Mouse (Mus musculus) inflammation-experienced regulatory T-cells, adult 16 weeks (primary cell): ENCODE results near the gene 1810009A15Rik. TPM values are rescaled to one million over a fixed set of nuclear protein-coding genes. Genes with fewer than 3 reads are reported as not detected.

Experiments used
- polyA plus RNA-seq: library from polyadenylated mRNA; unstranded; fragments of 100-300 nt; shearing (Covaris generic); gene quantifications from one replicate; pipeline ENCODE4 v1.2.1, GENCODE M21; 2017

Gene 1810009A15Rik
- polyA plus RNA-seq: 74.5 TPM

DNA sequence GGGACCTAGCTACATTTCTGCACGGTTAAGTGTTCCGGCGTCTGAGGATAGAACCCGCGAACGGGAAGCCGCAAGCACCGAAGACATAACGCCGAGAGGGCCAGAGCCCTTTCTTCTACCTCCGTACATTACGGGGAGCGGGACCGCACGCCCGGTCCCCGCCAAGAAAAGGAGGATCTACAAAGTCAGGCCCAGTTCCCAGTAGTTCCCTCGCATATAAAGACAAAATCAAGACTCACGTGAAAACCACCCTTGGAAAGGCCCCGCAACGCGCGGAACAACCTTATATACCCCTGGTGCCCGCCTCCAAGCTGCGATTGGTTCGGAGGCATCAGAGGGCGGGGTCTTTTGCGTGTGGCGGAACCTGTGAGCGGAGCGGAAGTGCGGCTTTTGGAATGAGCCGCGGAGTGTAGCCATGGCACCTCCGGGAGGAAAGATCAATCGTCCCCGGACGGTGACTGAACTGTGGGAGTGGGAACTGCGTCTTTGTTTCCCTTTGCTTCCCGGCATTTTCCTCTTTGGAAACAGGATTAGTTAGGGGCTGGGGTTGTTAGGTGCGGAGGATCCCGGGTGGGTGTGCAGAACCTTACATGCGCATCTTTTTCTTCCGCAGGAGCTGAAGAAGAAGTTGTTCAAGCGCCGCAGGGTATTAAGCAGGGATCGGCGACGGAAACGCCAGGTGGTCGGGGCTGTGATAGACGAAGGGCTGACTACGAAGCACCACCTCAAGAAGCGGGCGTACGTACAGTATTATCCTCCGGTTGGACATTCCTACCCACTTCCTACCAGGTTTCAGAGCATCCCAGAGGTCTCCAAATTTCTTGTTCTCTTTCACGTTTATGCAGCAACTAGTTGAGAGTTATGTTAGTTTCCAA is at the start of gene 1810009A15Rik, which contains the start of gene Gm49416:
Gene 1810009A15Rik, plus strand, starts transcription at position 343 of the 875 bp plus-strand sequence.
Gene Gm49416, plus strand, starts transcription at position 416 of the 875 bp plus-strand sequence.

DNA sequence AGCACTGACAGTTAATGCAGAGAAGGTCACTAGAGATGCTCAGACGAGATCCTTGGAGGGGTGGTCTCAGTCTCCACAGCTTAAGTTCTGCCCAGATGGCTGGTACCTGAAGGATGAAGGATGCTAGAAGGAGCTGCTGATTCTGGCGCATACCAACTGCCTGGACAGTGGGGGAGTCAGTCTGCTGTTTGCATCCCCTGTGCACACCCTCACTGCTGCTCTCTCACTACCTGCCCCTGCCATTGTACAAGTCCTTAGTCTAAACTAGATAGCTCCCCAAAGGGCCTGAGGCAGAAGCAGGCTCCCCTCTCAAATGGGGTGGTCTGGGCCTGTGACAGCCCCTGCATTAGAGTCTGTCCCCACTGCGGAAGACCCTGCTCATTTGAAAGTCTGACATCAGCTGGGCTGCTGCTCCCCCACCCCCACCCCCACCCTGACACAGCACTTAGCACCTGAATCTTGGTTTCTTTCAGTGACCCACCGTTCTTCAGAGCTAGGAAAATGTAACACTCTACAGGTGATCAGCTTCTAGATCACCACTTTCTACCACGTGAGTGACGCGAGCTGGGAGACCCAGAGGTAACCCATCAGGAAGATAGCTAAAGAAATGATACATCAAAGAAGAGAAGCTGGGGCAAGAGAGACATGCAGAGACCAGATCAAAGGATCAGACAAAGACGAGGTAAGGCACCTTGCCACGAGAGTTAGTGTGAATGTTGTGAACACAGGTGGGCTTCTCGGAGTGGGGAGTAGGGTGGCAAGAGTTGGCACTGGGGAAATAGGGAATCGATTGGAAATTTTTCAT is 49.3 kb upstream of the 1810009A15Rik start, which contains the start of gene Gng3:
Gene Gng3, minus strand, starts transcription at position 92 of the 805 bp plus-strand sequence.

DNA sequence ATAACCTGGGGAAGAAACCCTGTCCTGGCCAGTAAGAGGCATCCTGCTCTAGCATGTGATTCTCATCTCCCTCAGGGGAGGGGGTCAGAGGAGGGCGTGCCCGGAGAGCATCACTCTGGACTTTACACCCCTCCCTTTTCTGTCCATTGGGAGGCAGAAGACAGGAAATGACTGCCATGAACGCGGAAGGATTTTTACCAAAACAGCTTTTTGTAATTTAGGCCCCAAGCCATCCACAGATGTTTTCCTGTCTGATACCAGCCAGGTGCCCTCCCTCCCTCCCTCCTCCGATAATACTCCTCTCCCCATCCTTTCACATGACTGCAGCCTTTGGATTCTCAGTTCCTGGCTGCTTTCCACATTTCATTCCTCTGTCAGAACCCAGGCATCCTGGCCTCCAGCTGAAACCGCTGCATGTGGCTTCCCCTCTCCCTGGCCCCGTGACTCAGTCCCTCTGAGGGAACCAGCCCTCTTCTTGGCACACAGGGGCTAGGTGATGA is 38.2 kb upstream of the 1810009A15Rik start, which contains the start of gene Lrrn4cl:
Gene Lrrn4cl, plus strand, starts transcription at position 367 of the 500 bp plus-strand sequence.

DNA sequence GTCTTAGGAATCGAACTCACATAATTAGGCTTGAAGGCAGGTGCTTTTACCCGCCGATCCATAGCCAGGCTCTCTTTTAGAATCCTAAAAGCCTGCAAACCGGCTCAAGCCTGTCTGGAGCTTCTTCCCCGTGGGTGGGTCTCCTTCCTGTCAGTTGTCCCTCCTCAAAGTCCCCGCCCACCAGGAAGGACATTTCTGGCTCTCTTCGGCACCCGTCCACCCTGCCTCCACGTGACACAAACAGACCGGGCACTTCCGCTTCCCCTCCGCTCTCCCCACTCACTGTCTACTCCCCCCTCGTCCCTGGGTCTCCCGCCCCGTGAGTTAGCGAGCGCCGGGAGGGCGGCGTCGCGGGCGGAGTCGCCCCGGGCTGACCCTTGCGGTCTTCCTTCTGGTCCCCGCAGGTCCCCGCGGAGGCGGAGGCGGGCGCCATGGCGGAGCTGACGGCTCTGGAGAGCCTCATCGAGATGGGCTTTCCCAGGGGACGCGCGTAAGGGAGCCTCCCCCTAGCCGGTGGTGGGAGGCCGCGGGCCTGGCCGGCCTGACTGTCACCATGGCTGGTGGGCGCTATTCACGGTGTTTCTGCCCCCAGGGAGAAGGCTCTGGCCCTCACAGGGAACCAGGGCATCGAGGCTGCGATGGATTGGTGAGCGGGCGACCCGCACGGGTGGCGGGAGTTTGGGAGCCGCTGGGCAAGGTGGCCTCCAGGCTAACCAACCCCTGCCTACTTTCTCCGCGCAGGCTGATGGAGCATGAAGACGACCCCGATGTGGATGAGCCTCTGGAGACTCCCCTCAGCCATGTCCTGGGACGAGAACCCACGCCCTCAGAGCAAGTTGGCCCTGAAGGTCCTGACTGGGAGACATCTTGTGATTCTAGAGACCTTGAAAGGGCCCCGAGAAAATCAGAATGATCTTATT is 17.1 kb upstream of the 1810009A15Rik start, which contains the start of gene Ubxn1:
Gene Ubxn1, plus strand, starts transcription at position 230 of the 920 bp plus-strand sequence.

DNA sequence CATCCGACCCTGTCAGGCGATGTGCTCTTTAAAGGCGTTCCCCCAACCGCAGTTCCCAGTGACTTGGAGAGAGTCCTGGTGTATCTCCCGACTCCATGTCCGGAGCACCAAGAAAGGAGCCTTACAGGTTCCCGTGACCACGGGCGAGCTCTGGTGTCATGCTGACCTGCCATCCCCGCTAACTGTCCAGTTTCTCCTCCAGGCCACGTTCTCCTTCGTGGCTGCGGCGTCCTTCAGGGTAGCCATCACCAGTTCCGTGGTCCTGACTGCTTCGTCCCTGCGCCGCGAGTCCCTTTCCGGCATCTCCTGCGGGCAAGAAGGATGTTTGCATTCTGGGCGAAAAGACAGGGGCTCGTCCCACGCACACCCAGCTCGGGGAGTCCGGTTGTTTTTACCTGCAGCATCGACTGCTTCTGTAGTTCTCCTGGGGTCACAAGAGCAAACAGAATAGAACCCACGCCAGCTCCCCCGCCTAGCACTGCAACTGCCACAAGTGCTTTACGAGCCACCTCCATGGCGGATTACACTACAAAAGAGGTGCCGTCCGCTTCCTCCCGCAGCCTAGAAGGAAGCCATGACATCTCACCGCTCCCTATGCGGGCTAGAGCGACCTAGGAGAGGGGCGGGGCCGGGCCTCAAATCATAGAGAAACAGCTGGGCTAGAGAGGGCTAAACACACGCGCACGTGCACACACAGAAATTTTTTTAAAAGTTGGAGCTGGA is 8.2 kb upstream of the 1810009A15Rik start, which contains the start of gene Uqcc3:
Gene Uqcc3, minus strand, starts transcription at position 613 of the 723 bp plus-strand sequence.

DNA sequence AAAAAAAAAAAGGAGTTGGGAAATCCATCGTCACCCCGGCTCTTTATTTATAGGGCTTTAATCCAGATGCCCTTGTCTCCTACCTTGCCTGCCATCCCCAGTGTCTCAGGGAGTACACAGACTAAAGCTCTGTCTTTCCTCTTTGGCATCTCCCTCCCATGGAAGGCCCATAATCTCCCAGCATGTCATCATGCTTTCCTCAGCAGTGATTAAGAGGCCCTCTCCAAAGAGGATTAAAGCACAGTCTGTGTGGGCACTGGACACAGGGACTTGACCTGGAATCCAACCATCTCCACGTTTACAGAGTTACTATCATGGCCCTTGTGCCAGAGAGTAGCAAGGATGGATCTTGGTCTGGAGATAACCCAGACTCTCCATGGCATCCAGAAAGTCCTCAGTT is 5.0 kb upstream of the 1810009A15Rik start, which contains the start of the genes Lbhd1 and Gm49403:
Gene Lbhd1, plus strand, starts transcription at position 117 of the 400 bp plus-strand sequence.
Gene Gm49403, plus strand, starts transcription at position 315 of the 400 bp plus-strand sequence.

DNA sequence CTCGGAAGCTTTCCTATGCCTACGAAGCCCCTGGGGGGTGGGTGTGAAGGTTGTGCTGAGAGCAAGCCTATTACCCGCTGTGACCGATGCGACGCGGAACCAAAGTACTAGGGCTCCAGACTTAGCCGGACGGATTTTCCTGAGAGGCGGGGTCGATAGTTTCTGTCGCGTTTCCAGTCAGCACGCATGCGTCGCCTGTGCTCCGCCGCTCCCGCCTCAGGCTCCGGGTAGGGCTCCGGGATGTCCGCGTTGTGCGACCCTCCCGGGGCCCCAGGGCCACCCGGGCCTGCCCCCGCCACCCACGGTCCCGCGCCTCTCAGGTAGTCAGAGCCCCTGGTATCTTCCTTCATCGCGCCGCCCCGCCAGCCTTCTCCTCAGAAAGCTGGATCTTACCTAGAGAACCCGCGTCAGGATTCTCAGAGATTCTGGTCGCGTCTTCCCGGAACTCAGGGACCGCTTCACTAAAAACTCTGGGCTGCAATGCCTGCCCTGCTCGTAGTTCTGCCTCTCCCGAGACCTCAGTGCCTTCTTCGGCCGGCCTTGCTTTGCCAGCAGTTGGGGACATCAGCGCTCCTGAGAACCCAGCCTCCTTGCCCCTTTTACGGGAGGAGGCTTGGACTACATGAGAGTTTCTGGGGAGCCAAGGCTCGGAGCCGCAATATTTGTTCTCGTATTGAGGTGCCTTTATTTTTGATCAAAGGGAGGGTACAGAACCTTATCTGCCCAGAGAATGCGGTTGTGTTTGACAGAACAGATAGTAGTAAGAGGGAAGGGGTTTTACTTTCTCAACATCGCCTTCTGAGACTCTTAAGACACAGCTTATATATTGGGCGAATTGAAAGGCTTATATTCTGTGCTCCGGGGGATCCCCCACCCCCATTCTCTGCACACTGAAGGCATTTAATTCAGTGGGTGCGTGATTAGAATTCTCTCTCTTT is 4.4 kb downstream of the 1810009A15Rik start, which contains the start of gene Ints5:
Gene Ints5, plus strand, starts transcription at position 177 of the 938 bp plus-strand sequence.

DNA sequence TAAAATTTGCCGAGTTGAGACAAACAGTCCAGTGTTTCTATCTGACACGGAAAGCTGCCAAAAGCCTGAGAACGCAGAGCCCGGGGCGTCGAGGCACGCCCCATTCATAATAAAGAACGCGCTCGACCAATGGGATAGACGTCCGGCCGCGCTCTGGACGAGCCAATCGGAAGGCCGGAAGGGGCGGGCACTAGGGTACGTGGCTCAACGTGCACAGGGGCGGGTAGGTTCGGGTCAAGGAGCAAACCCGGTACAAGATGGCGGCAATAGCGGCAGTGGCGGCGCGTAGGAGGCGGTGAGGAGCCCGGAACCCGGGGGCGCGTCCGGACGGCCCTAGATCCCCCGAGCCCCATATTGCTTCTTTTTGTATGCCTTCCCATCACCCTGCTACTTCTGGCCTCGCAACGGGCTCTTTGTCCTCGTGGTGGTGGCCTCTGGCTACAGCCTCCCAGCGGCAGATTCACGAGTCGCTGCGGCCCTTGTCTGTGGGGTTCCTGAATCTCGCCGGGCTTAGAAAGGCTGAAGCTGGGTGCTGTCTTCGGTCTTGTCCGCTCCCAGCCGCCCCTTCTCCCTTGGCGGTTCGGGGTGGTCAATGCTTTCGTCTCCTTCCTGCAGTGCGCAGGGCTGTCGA is 9.3 kb downstream of the 1810009A15Rik start, which contains the start of gene Ganab:
Gene Ganab, plus strand, starts transcription at position 207 of the 631 bp plus-strand sequence.

DNA sequence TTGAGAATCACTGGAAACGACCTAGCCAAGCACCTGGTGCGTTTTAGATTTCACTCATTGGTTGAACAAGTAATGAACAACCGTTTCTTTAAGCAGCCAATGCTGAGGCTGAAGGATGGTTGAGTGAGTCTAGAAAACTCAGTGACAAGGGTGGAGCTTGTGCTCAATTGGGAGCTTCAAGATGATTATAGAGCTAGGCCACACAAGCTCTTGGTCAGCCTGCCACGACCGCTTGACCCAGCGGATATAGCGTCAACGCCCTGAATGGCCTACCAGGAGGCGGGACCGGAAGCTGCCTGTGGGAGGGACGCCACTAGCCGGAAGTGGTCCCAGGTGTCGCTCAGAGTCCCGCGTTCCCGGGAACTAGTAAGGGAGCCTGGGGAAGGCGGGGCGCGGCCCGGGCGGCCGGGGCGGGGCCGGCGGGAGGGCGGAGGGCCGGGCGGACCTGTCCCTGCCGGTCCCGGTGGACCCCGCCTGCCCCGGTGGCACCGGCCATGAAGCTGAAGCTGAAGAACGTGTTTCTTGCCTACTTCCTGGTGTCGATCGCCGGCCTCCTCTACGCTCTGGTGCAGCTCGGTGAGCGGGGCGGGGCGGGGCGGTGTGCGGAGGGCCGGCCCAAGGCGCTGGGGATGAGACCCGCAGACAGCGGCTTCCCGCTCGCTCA is 31.6 kb downstream of the 1810009A15Rik start, which contains the start of gene B3gat3:
Gene B3gat3, plus strand, starts transcription at position 302 of the 664 bp plus-strand sequence.

DNA sequence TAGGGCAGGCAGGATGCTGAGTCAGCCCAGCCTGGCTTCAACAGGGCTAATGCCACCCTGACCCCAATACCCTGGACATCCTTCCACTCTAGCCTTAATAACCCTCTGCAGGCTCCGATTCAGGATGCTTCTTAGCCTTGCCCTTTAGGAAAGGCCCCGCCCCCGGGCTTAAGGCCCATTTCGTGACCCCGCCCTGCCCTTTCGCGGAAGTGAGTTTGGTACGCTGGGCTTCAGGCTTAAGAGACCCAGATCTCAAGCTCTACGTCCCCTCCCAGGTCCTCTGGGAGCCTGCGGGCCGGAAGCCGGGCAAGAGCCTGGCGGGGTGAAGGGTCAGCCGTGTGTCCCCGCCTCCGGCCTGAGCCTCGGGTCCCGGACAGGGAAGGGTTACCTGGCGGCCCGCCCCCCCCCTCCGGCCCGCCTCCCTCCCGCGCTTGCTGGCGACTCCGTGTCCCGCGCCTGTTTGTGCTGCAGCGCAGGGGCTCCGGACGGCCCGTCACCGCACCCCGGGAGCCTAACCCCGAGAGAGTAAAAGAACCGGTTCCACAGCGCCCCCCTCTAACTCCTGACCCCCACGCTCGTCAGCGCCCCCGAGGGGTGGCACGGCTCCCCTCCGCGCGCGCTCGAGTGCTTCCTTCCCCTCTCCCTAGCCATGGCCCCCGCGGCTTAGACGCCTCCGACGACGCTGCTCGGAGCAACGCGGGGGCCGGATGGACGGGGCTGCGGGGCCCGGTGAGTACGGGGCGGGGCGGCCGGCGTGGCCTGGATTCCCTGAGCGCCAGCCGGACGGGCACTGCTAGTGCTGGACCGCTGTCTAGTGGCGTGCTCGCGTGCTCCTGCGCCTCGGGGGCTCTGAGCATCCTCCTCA is 40.8 kb downstream of the 1810009A15Rik start, which contains the start of the genes Rom1 and Eml3:
Gene Rom1, minus strand, starts transcription at position 133 of the 865 bp plus-strand sequence.
Gene Eml3, plus strand, starts transcription at position 329 of the 865 bp plus-strand sequence.

Other genes with a start within 250 kb of the 1810009A15Rik start
- not detected for gene Chrm1, start 225.1 kb upstream of the 1810009A15Rik start, polyA plus RNA-seq
- gene Slc3a2, start 165.5 kb upstream of the 1810009A15Rik start, polyA plus RNA-seq: 132 TPM
- 88.5 TPM for gene Wdr74, start 153.0 kb upstream of the 1810009A15Rik start, polyA plus RNA-seq
- gene 1700092M07Rik, start 148.1 kb upstream of the 1810009A15Rik start, polyA plus RNA-seq: 1.1 TPM
- 189 TPM for gene Stx5a, start 147.4 kb upstream of the 1810009A15Rik start, polyA plus RNA-seq
- 324 TPM for gene Nxf1, start 131.8 kb upstream of the 1810009A15Rik start, polyA plus RNA-seq
- gene Tmem223, start 117.9 kb upstream of the 1810009A15Rik start, polyA plus RNA-seq: 107 TPM
- gene Tmem179b, start 114.4 kb upstream of the 1810009A15Rik start, polyA plus RNA-seq: 167 TPM
- 6.1 TPM for gene Taf6l, start 102.4 kb upstream of the 1810009A15Rik start, polyA plus RNA-seq
- gene Polr2g, start 90.3 kb upstream of the 1810009A15Rik start, polyA plus RNA-seq: 172 TPM
- 4.3 TPM for gene Zbtb3, start 86.3 kb upstream of the 1810009A15Rik start, polyA plus RNA-seq
- gene Ttc9c, start 69.5 kb upstream of the 1810009A15Rik start, polyA plus RNA-seq: 57.9 TPM
- gene Hnrnpul2, start 68.8 kb upstream of the 1810009A15Rik start, polyA plus RNA-seq: 5.4 TPM
- not detected for gene AC129217.1, start 59.1 kb upstream of the 1810009A15Rik start, polyA plus RNA-seq
- 112 TPM for gene Bscl2, start 51.4 kb upstream of the 1810009A15Rik start, polyA plus RNA-seq
- 0.45 TPM for gene Gng3, start 49.7 kb upstream of the 1810009A15Rik start, polyA plus RNA-seq
- gene Lrrn4cl, start 38.1 kb upstream of the 1810009A15Rik start, polyA plus RNA-seq: not detected
- gene Ubxn1, start 17.4 kb upstream of the 1810009A15Rik start, polyA plus RNA-seq: 165 TPM
- 82.7 TPM for gene Uqcc3, start 7.9 kb upstream of the 1810009A15Rik start, polyA plus RNA-seq
- 75.6 TPM for gene Lbhd1, start 5.1 kb upstream of the 1810009A15Rik start, polyA plus RNA-seq
- not detected for gene Gm49403, start 4.9 kb upstream of the 1810009A15Rik start, polyA plus RNA-seq
- gene Gm49416, start 73 bp downstream of the 1810009A15Rik start, polyA plus RNA-seq: not detected
- gene Ints5, start 4.2 kb downstream of the 1810009A15Rik start, polyA plus RNA-seq: 55.6 TPM
- gene Ganab, start 9.2 kb downstream of the 1810009A15Rik start, polyA plus RNA-seq: 145 TPM
- 37.2 TPM for gene B3gat3, start 31.5 kb downstream of the 1810009A15Rik start, polyA plus RNA-seq
- gene Rom1, start 40.5 kb downstream of the 1810009A15Rik start, polyA plus RNA-seq: 11.8 TPM
- 76.0 TPM for gene Eml3, start 40.7 kb downstream of the 1810009A15Rik start, polyA plus RNA-seq
- gene Mta2, start 53.0 kb downstream of the 1810009A15Rik start, polyA plus RNA-seq: 248 TPM
- gene Tut1, start 65.0 kb downstream of the 1810009A15Rik start, polyA plus RNA-seq: 55.5 TPM
- gene Eef1g, start 78.2 kb downstream of the 1810009A15Rik start, polyA plus RNA-seq: 297 TPM
- 137 TPM for gene Ahnak, start 100.4 kb downstream of the 1810009A15Rik start, polyA plus RNA-seq
- not detected for gene Scgb1a1, start 199.1 kb downstream of the 1810009A15Rik start, polyA plus RNA-seq
- gene Asrgl1, start 246.8 kb downstream of the 1810009A15Rik start, polyA plus RNA-seq: 24.1 TPM